Mouse (Mus musculus) B cell, adult (primary cell): ENCODE measurements around the gene Cdh6. TPM values are rescaled to one million over a fixed set of nuclear protein-coding genes. Genes with fewer than 3 reads are reported as not detected.

Source experiments
- total RNA-seq: library from RNA; stranded (reverse); gene quantifications from 4 replicates; pipeline ENCODE4 v1.2.4, GENCODE M21; 2023; ENCODE audit not compliant: inconsistent age

Cdh6 gene
- total RNA-seq = not detected in 4 replicates

DNA sequence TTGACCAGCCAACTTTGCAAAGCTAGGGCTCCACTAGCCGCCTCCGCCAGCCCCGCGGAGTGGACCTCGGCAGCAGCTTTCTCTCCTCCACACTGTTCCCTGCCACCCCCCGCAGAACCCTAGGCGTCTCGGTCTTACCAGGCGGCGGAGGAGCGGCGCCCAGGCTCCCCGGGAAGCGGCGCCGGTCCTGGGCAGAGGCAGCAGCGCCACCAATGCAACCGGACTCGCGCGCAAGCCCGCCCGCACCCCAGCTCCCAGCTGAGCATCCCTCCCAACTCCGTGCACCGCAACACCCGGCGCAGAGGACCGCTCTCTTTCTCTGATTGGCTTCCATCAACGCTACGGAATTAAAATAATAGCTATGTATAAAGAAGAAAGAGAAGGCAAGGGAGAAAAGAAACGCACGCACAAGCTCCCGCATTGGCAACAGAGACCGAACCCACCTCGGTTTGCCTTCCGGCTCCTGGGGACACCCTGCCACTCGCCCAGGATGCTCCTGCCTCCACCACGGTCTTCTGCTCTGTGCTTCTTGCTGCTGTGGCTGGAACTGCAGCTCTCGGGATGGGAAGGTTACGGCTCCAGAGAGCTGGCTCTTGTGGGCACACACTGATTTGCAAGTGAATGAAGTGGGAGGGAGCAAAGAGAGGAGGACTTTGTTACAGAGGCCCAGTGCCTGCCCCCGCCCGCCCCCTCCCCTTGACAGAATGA lies at the start of gene Cdh6:
Gene Cdh6 (minus strand): TSS at position 605 of the 708 bp plus-strand sequence.

